Mouse (Mus musculus) granulocyte monocyte progenitor cell, adult 5-6 weeks (primary cell): Measurements from ENCODE around the gene Smyd3. TPM values are rescaled to one million over a fixed set of nuclear protein-coding genes. Genes with fewer than 3 reads are reported as not detected.

Experiments
- ATAC-seq: replicated peaks from 2 replicates; pipeline ENCODE4 v1.8.0; 2016; ENCODE audit warnings: mild to moderate bottlenecking, moderate TSS enrichment, inconsistent platforms; ENCODE audit not compliant: poor library complexity, severe bottlenecking
- total RNA-seq, 2 experiments: library from RNA; stranded (forward) in 1 of 2; stranded (reverse) in 1 of 2; fragments of 200-712, 200-1000 nt in 1 of 2; fragments of >200 nt in 1 of 2; fragmentation: Nextera tagmentation in 1 of 2; gene quantifications; 2 replicates each; pipeline ENCODE4 v1.2.3; 2014 to 2017

The Smyd3 gene
- total RNA-seq, 2 experiments from 2014 or later = 30.2 to 34.9 TPM

- no peak for ATAC-seq
Observed at GRCm38 (mm10) chr1:178999876-179000528, 517.8 kb downstream of the Smyd3 start.

GRCm38 (mm10) chr1:178997870-178998269, 520.0 kb downstream of the Smyd3 start:
- no peak for ATAC-seq

- no peak for ATAC-seq
Observed at GRCm38 (mm10) chr1:178994263-178994662, 523.6 kb downstream of the Smyd3 start.

- no peak for ATAC-seq
Observed at GRCm38 (mm10) chr1:178992503-178992902, 525.3 kb downstream of the Smyd3 start.

GRCm38 (mm10) chr1:178991470-178991869, 526.4 kb downstream of the Smyd3 start:
- ATAC-seq = peak; percentile 92

GRCm38 (mm10) chr1:178991045-178991444, 526.8 kb downstream of the Smyd3 start:
- ATAC-seq = no peak

- no peak for ATAC-seq
Observed at GRCm38 (mm10) chr1:178989485-178989884, 528.4 kb downstream of the Smyd3 start.

- ATAC-seq = no peak
Observed at GRCm38 (mm10) chr1:178988176-178988575, 529.7 kb downstream of the Smyd3 start.

GRCm38 (mm10) chr1:178981641-178982040, 536.2 kb downstream of the Smyd3 start:
- no peak for ATAC-seq

- no peak for ATAC-seq
Observed at GRCm38 (mm10) chr1:178980185-178980584, 537.7 kb downstream of the Smyd3 start.

- ATAC-seq = no peak
Observed at GRCm38 (mm10) chr1:178978617-178979245, 539.1 kb downstream of the Smyd3 start.

GRCm38 (mm10) chr1:178972055-178972454, 545.8 kb downstream of the Smyd3 start:
- no peak for ATAC-seq

GRCm38 (mm10) chr1:178961661-178962060, 556.2 kb downstream of the Smyd3 start:
- no peak for ATAC-seq

- ATAC-seq = peak; percentile 70
Observed at GRCm38 (mm10) chr1:178960015-178960559, 557.8 kb downstream of the Smyd3 start.

- no peak for ATAC-seq
Observed at GRCm38 (mm10) chr1:178958641-178959040, 559.2 kb downstream of the Smyd3 start.

GRCm38 (mm10) chr1:178952910-178953309, 564.9 kb downstream of the Smyd3 start:
- peak; percentile 86 for ATAC-seq

- no peak; the same call in 1 of the 2 replicates for ATAC-seq
Observed at GRCm38 (mm10) chr1:178942251-178942963, 575.4 kb downstream of the Smyd3 start.

- no peak for ATAC-seq
Observed at GRCm38 (mm10) chr1:178940353-178940752, 577.5 kb downstream of the Smyd3 start.

GRCm38 (mm10) chr1:178936976-178937375, 580.9 kb downstream of the Smyd3 start:
- ATAC-seq = no peak

- ATAC-seq = no peak
Observed at GRCm38 (mm10) chr1:178936457-178936856, 581.4 kb downstream of the Smyd3 start.
